Mouse (Mus musculus) lung, embryonic 14.5 days (tissue): ENCODE data around the gene Capn9. TPM values are rescaled to one million over a fixed set of nuclear protein-coding genes. Genes with fewer than 3 reads are reported as not detected.

Experiments used
- ATAC-seq: fragments of 200-750 bp; cut with Nextera tagmentation; 2 replicates; pipeline ENCODE4 v1.8.0; 2017; ENCODE audit warnings: mild to moderate bottlenecking, moderate TSS enrichment, moderate library complexity; ENCODE audit not compliant: insufficient read depth
- DNase-seq: peaks from one replicate; pipeline ENCODE4 v3.0.0-alpha.2; 2015
- H3K27ac ChIP-seq: fragments of 300-500 bp; sonication (generic); 2 replicates; pipeline ENCODE4 v1.5.1; 2014; ENCODE audit warnings: low read depth, mild to moderate bottlenecking, moderate library complexity
- H3K27me3 ChIP-seq: fragments of 300-500 bp; sonication (generic); 2 replicates; pipeline ENCODE4 v1.6.1; 2014; ENCODE audit warnings: low read length, control low read depth; ENCODE audit not compliant: insufficient read depth
- H3K36me3 ChIP-seq: fragments of 300-500 bp; sonication (generic); 2 replicates; pipeline ENCODE4 v1.6.1; 2014; ENCODE audit warnings: control low read depth; ENCODE audit not compliant: insufficient read depth
- H3K4me1 ChIP-seq: fragments of 300-500 bp; sonication (generic); 2 replicates; pipeline ENCODE4 v1.6.1; 2014; ENCODE audit warnings: antibody characterized with exemption, control low read depth; ENCODE audit not compliant: insufficient read depth
- H3K4me2 ChIP-seq: fragments of 300-500 bp; sonication (generic); 2 replicates; pipeline ENCODE4 v1.6.1; 2014; ENCODE audit warnings: mild to moderate bottlenecking
- H3K4me3 ChIP-seq: fragments of 300-500 bp; sonication (generic); 2 replicates; pipeline ENCODE4 v1.5.1; 2014; ENCODE audit warnings: low read depth, low read length
- H3K9ac ChIP-seq: fragments of 300-500 bp; sonication (generic); 2 replicates; pipeline ENCODE4 v1.6.1; 2014
- H3K9me3 ChIP-seq: fragments of 300-500 bp; sonication (generic); 2 replicates; pipeline ENCODE4 v1.6.1; 2016; ENCODE audit warnings: low read depth, low read length, control low read depth
- CTCF ChIP-seq: IDR thresholded peaks from 2 replicates; pipeline ENCODE4 v1.5.1; 2016; ENCODE audit warnings: antibody characterized with exemption, low read depth
- whole genome bisulfite sequencing: fragments of 180-500 bp; shearing (Covaris S2); extraction: QIAGEN DNeasy Blood & Tissue Kit; methylation state at CpG from one replicate; pipeline ENCODE4 v1.1.7; 2014; 5-methylcytosine and 5-hydroxymethylcytosine counted together
- polyA plus RNA-seq: library from polyadenylated mRNA; unstranded; fragments of >200 nt; fragmentation: Nextera tagmentation; extraction: Ambion mirVana; gene quantifications from 2 replicates; pipeline ENCODE4 v1.2.1, GENCODE M21; 2014

Gene Capn9
- polyA plus RNA-seq, 1 experiment from 2014 or later = 0.45 TPM

GRCm38 (mm10) chr8:124634411-124635246 lies 58.7 kb downstream of the Capn9 start:
- TF ChIP-seq CTCF = no peak
- Histone ChIP-seq H3K27me3 (no peaks in the 10 kb centered on the region), H3K27ac (no peak overlapping the region), H3K9ac (no peak overlapping the region), H3K4me1 (peaks cover 17% of the 10 kb centered on the region), H3K4me2 (no peak overlapping the region), H3K9me3 (no peaks in the 10 kb centered on the region), H3K36me3 (peaks cover 37% of the 10 kb centered on the region), H3K4me3 (no peak overlapping the region)
- no peak for ATAC-seq
- no peak for DNase-seq
- WGBS = 82% methylated on average over 13 of the region's 13 CpGs

- H3K4me3 ChIP-seq = no peak overlapping the region
- WGBS = 77% methylated on average over 8 of the region's 8 CpGs
- peaks cover 17% of the 10 kb centered on the region for H3K4me1 ChIP-seq
- no peak overlapping the region for H3K9ac ChIP-seq
- ATAC-seq (no peak), DNase-seq (no peak)
- no peaks in the 10 kb centered on the region for H3K27me3 ChIP-seq
- no peak overlapping the region for H3K27ac ChIP-seq
- H3K4me2 ChIP-seq = no peak overlapping the region
- no peaks in the 10 kb centered on the region for H3K9me3 ChIP-seq
- no peak for TF ChIP-seq CTCF
- H3K36me3 ChIP-seq = peaks cover 37% of the 10 kb centered on the region
Observed at GRCm38 (mm10) chr8:124635247-124635502, 59.3 kb downstream of the Capn9 start.

GRCm38 (mm10) chr8:124641599-124641998 lies 65.7 kb downstream of the Capn9 start:
- peaks cover 24% of the 10 kb centered on the region for H3K4me1 ChIP-seq
- no peak overlapping the region for H3K9ac ChIP-seq
- no peak for TF ChIP-seq CTCF

GRCm38 (mm10) chr8:124643540-124644339 lies 67.8 kb downstream of the Capn9 start:
- Histone ChIP-seq H3K36me3 (peaks cover 29% of the 10 kb centered on the region), H3K4me2 (peak overlapping the region; percentile 43; the same call in 1 of the 2 replicates), H3K4me3 (no peak overlapping the region), H3K27ac (peak overlapping the region; percentile 95), H3K4me1 (peaks cover 24% of the 10 kb centered on the region), H3K27me3 (no peaks in the 10 kb centered on the region), H3K9ac (peak overlapping the region; percentile 32; the same call in 1 of the 2 replicates), H3K9me3 (no peaks in the 10 kb centered on the region)
- peak; percentile 84 for DNase-seq
- WGBS = 32% methylated on average over 18 of the region's 18 CpGs
- peak; percentile 86 for ATAC-seq
- no peak for TF ChIP-seq CTCF

More at GRCm38 (mm10) chr8:124641599-124641998, 65.7 kb downstream of the Capn9 start:
- Histone ChIP-seq H3K9me3 (no peaks in the 10 kb centered on the region), H3K4me2 (no peak overlapping the region), H3K27ac (no peak overlapping the region), H3K36me3 (peaks cover 43% of the 10 kb centered on the region), H3K27me3 (no peaks in the 10 kb centered on the region), H3K4me3 (no peak overlapping the region)
- WGBS = 91% methylated on average over 8 of the region's 8 CpGs
- ATAC-seq = no peak
- no peak for DNase-seq

GRCm38 (mm10) chr8:124648311-124648710 lies 72.4 kb downstream of the Capn9 start:
- Histone ChIP-seq H3K9me3 (no peaks in the 10 kb centered on the region), H3K9ac (no peak overlapping the region), H3K4me1 (peaks cover 35% of the 10 kb centered on the region), H3K27me3 (no peaks in the 10 kb centered on the region), H3K36me3 (peaks cover 34% of the 10 kb centered on the region), H3K27ac (peak overlapping the region; percentile 16; the same call in 1 of the 2 replicates), H3K4me3 (no peak overlapping the region), H3K4me2 (no peak overlapping the region)
- no peak for DNase-seq
- no peak for ATAC-seq
- TF ChIP-seq CTCF = no peak

- WGBS = 80% methylated on average over 20 of the region's 20 CpGs
- Histone ChIP-seq H3K27ac (peak overlapping the region; percentile 94; the same call in 1 of the 2 replicates), H3K4me2 (no peak overlapping the region), H3K4me1 (peaks cover 26% of the 10 kb centered on the region), H3K9me3 (no peaks in the 10 kb centered on the region), H3K9ac (no peak overlapping the region; the same call in 1 of the 2 replicates), H3K27me3 (no peaks in the 10 kb centered on the region), H3K4me3 (no peak overlapping the region), H3K36me3 (peaks cover 33% of the 10 kb centered on the region)
- no peak for TF ChIP-seq CTCF
- ATAC-seq = no peak
- DNase-seq = no peak
Observed at GRCm38 (mm10) chr8:124651776-124652175, 75.9 kb downstream of the Capn9 start.

- Histone ChIP-seq H3K9me3 (no peaks in the 10 kb centered on the region), H3K4me3 (no peak overlapping the region), H3K27ac (peak overlapping the region; percentile 94), H3K27me3 (no peaks in the 10 kb centered on the region), H3K9ac (no peak overlapping the region), H3K36me3 (peaks cover 32% of the 10 kb centered on the region), H3K4me2 (peak overlapping the region; percentile 32), H3K4me1 (peaks cover 29% of the 10 kb centered on the region)
- WGBS = 12% methylated on average over 4 of the region's 4 CpGs
- TF ChIP-seq CTCF = no peak
- ATAC-seq (peak; percentile 89), DNase-seq (peak; percentile 91)
Observed at GRCm38 (mm10) chr8:124652546-124652945, 76.6 kb downstream of the Capn9 start.
